Mouse (Mus musculus) limb, embryonic 15.5 days (tissue): ENCODE data around the gene Nsmf. TPM values are rescaled to one million over a fixed set of nuclear protein-coding genes. Genes with fewer than 3 reads are reported as not detected.

Source experiments
- microRNA-seq: library from miRNA; unstranded; fragments of <30 nt; microRNA quantifications from one replicate; pipeline ENCODE4, GENCODE M21; 2016
- polyA plus RNA-seq: library from polyadenylated mRNA; unstranded; fragments of >200 nt; fragmentation: Nextera tagmentation; extraction: Ambion mirVana; gene quantifications from 2 replicates; pipeline ENCODE4 v1.2.1, GENCODE M21; 2015

Gene Nsmf
- polyA plus RNA-seq, 1 experiment from 2014 or later = 67.5 TPM

Small RNA genes within 50 kb of the gene (microRNA-seq; reads per million reads assigned to microRNA genes)
- gene Gm24328 = not detected
- not detected for gene Mir7664

Other genes starting within 250 kb of the Nsmf start
- 79.5 and 85.1 TPM in 2 replicates for gene Ehmt1, start 134.7 kb upstream of the Nsmf start, polyA plus RNA-seq
- 44.1 and 49.0 TPM in 2 replicates for gene Arrdc1, start 119.1 kb upstream of the Nsmf start, polyA plus RNA-seq
- gene Zmynd19, start 104.6 kb upstream of the Nsmf start, polyA plus RNA-seq = 10.4 and 18.2 TPM in 2 replicates
- gene Dph7, start 92.0 kb upstream of the Nsmf start, polyA plus RNA-seq = 28.4 and 30.2 TPM in 2 replicates
- gene Mrpl41, start 79.3 kb upstream of the Nsmf start, polyA plus RNA-seq = 117 TPM in 2 replicates
- gene Pnpla7, start 78.3 kb upstream of the Nsmf start, polyA plus RNA-seq = 7.1 and 7.2 TPM in 2 replicates
- not detected in 2 replicates for gene Entpd8, start 25.9 kb downstream of the Nsmf start, polyA plus RNA-seq
- gene Noxa1, start 40.8 kb downstream of the Nsmf start, polyA plus RNA-seq = 0.18 TPM in 1 of 2 replicates, not detected in the other
- gene Nrarp, start 126.4 kb downstream of the Nsmf start, polyA plus RNA-seq = 28.5 and 33.5 TPM in 2 replicates
- gene Tor4a, start 142.5 kb downstream of the Nsmf start, polyA plus RNA-seq = 8.9 and 10.0 TPM in 2 replicates
- gene Nelfb, start 157.1 kb downstream of the Nsmf start, polyA plus RNA-seq = 114 and 117 TPM in 2 replicates
- not detected in 2 replicates for gene Stpg3, start 160.3 kb downstream of the Nsmf start, polyA plus RNA-seq
- 0.81 TPM in 1 of 2 replicates, not detected in the other for gene Fam166a, start 164.4 kb downstream of the Nsmf start, polyA plus RNA-seq
- gene Tubb4b, start 170.3 kb downstream of the Nsmf start, polyA plus RNA-seq = 554 and 617 TPM in 2 replicates
- gene Slc34a3, start 180.0 kb downstream of the Nsmf start, polyA plus RNA-seq = not detected in 2 replicates
- 0.57 and 0.58 TPM in 2 replicates for gene Rnf224, start 182.4 kb downstream of the Nsmf start, polyA plus RNA-seq
- 16.9 and 17.5 TPM in 2 replicates for gene Rnf208, start 187.9 kb downstream of the Nsmf start, polyA plus RNA-seq
- gene Cysrt1, start 188.1 kb downstream of the Nsmf start, polyA plus RNA-seq = 83.9 and 100 TPM in 2 replicates
- 10.2 and 10.4 TPM in 2 replicates for gene AL732309.1, start 192.5 kb downstream of the Nsmf start, polyA plus RNA-seq
- 21.4 and 24.2 TPM in 2 replicates for gene Tmem203, start 201.1 kb downstream of the Nsmf start, polyA plus RNA-seq
- gene Tprn, start 208.3 kb downstream of the Nsmf start, polyA plus RNA-seq = 8.5 and 8.6 TPM in 2 replicates
- gene Ssna1, start 218.1 kb downstream of the Nsmf start, polyA plus RNA-seq = 241 and 244 TPM in 2 replicates
- 136 and 140 TPM in 2 replicates for gene Anapc2, start 218.1 kb downstream of the Nsmf start, polyA plus RNA-seq
- gene Tmem210, start 233.8 kb downstream of the Nsmf start, polyA plus RNA-seq = not detected in 2 replicates
- gene Lrrc26, start 235.6 kb downstream of the Nsmf start, polyA plus RNA-seq = 0.61 and 0.92 TPM in 2 replicates